Mouse (Mus musculus): ENCODE measurements around the gene Olfr535. TPM values are rescaled to one million over a fixed set of nuclear protein-coding genes. Genes with fewer than 3 reads are reported as not detected.

Olfr535 gene
- not detected in 2 replicates for polyA plus RNA-seq (2012; rRNA removed)

DNA sequence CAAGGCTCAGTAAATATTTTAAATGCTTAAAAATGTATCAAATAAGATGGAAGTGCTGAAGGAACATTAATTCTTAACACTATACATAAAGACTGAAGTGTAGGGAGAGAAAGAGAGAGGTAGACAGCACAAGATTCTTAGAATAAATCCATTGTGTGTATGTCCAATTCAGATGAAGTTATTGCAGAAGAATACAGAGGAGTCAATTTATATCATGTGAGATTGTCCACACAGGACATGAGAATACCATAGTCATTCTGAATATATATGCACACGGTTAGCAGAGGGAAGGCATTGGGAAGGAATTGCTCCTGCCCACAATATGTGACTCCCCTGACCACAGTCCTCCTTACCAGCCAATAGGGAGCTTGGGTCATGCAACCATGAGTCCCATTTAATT, at the start of gene Olfr535:
Gene Olfr535, plus strand, starts transcription at position 301 of the 400 bp plus-strand sequence.

DNA sequence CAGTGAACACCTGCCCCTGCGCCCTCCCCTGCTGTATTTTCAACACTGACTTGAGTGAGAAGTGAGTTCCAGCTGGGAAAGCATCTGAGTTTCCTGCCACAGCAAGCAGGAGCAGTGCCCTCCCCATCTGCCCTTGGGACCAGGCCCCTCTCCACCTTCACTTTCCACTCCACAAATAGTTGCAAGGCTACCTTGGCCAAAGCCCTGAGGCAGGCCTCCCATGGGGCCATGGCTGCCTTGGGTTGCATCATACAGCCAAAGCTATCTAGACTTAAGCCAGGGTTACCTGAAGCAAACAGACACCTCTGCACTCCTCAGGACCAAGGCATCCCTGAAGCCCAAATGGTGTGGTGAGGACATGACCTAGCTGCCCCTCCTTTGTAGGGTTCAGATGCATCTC, 20.9 kb upstream of the Olfr535 start, which contains the start of gene Olfr533:
Gene Olfr533, plus strand, starts transcription at position 301 of the 400 bp plus-strand sequence.

DNA sequence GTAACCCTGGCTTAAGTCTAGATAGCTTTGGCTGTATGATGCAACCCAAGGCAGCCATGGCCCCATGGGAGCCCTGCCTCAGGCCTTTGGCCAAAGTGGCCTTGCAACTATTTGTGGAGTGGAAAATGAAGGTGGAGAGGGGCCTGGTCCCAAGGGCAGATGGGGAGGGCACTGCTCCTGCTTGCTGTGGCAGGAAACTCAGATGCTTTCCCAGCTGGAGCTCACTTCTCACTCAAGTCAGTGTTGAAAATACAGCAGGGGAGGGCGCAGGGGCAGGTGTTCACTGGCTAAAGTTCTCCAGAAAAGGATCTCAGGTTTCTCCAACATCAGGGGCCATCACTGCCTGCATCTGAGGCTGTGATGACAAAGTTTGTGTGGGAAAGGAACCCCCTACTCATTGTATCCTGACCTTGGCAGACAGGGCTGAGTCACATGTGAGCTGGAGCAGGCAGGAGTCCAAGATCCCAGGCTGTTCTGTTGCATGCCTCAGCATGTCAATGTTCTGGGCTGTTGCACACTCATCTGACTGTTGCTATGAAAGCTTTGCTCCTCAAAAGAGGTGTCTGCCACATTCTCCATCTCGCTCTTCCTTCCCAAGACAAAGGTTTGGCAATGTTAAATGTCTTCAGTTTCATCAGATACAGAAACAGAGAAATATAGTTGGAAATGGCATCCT, 23.5 kb downstream of the Olfr535 start, which contains the start of gene Olfr536:
Gene Olfr536, minus strand, starts transcription at position 51 of the 676 bp plus-strand sequence.

Other genes starting within 250 kb of the Olfr535 start
- 0.01 TPM in 1 of 2 replicates, not detected in the other for gene 5830411N06Rik, start 236.9 kb upstream of the Olfr535 start, polyA plus RNA-seq (2012; rRNA removed)
- gene Olfr525, start 163.4 kb upstream of the Olfr535 start, polyA plus RNA-seq (2012; rRNA removed): not detected in 2 replicates
- not detected in 2 replicates for gene Olfr527, start 150.2 kb upstream of the Olfr535 start, polyA plus RNA-seq (2012; rRNA removed)
- not detected in 2 replicates for gene Olfr60, start 122.5 kb upstream of the Olfr535 start, polyA plus RNA-seq (2012; rRNA removed)
- not detected in 2 replicates for gene Olfr530, start 107.9 kb upstream of the Olfr535 start, polyA plus RNA-seq (2012; rRNA removed)
- not detected in 2 replicates for gene Olfr531, start 81.3 kb upstream of the Olfr535 start, polyA plus RNA-seq (2012; rRNA removed)
- gene Olfr532, start 62.6 kb upstream of the Olfr535 start, polyA plus RNA-seq (2012; rRNA removed): not detected in 2 replicates
- not detected in 2 replicates for gene Olfr533, start 20.8 kb upstream of the Olfr535 start, polyA plus RNA-seq (2012; rRNA removed)
- gene Olfr536, start 23.2 kb downstream of the Olfr535 start, polyA plus RNA-seq (2012; rRNA removed): not detected in 2 replicates
- gene Olfr538, start 83.7 kb downstream of the Olfr535 start, polyA plus RNA-seq (2012; rRNA removed): not detected in 2 replicates
- not detected in 2 replicates for gene Olfr46, start 117.1 kb downstream of the Olfr535 start, polyA plus RNA-seq (2012; rRNA removed)
- not detected in 2 replicates for gene Olfr61, start 144.8 kb downstream of the Olfr535 start, polyA plus RNA-seq (2012; rRNA removed)
- not detected in 2 replicates for gene Olfr53, start 162.2 kb downstream of the Olfr535 start, polyA plus RNA-seq (2012; rRNA removed)
- not detected in 2 replicates for gene Olfr539, start 175.7 kb downstream of the Olfr535 start, polyA plus RNA-seq (2012; rRNA removed)
- gene Olfr45, start 197.7 kb downstream of the Olfr535 start, polyA plus RNA-seq (2012; rRNA removed): not detected in 2 replicates
- gene Olfr541, start 213.1 kb downstream of the Olfr535 start, polyA plus RNA-seq (2012; rRNA removed): not detected in 2 replicates